Mouse (Mus musculus): Measurements from ENCODE around the gene Plcz1. TPM values are rescaled to one million over a fixed set of nuclear protein-coding genes. Genes with fewer than 3 reads are reported as not detected.

Gene Plcz1
- total and polyA plus RNA-seq, 3 experiments = not detected

DNA sequence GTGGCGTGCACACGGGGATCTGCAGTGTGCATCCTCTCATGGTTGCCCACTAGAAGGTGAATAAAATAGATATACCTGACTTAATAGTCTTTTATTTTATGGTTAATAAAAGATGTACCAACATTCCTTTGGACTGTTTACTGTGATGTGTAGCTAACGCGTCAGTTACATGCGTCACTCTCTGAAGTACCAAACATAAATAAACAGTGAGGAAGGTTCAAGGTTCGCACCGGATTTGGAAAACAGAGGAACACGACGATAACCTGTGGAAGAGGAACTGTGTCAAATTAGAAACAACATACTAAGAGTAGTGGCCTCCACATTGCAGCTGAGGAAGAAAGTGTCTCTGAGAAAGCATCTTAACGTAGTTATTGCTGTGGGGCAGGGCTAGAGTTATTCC is 51.7 kb downstream of the Plcz1 start:
- H3K79me2 ChIP-seq (ENCODE audit: control insufficient read depth, insufficient read depth, low read length, poor library complexity) = no peaks in the 10 kb centered on the region

DNA sequence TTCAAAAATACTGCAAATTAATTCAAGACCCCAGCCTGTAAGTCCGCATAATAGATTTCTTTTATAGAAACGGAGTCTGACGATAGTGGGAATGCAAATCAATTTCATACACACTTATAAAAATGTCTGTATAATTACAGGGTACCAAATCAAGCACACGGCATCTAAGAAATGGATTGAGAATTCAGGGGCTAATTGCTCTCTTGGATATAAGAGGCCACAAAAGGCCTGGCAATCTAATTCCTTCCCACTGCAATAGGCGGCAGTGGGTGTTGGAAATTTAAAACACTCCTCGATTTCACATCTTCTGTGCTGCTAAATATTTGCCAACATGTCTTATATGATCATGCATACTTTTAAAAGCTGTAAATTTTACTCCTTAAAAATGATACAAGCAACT is 52.2 kb downstream of the Plcz1 start:
- H3K79me2 ChIP-seq (ENCODE audit: control insufficient read depth, insufficient read depth, low read length, poor library complexity) = no peaks in the 10 kb centered on the region
- no peak for DNase-seq (ENCODE audit: low read depth, low spot score)
- no peaks in the 10 kb centered on the region for H3K36me3 ChIP-seq (ENCODE audit: control insufficient read depth in 1 of 2, insufficient read depth in 2 of 2, low read length in 2 of 2)
- H3K4me1 ChIP-seq (ENCODE audit: control insufficient read depth in 1 of 2, insufficient read depth in 2 of 2, low read length in 2 of 2) = no peaks in the 10 kb centered on the region
- no peaks in the 10 kb centered on the region for H3K27me3 ChIP-seq (ENCODE audit: control insufficient read depth in 1 of 2, insufficient read depth in 2 of 2, low read length in 2 of 2)
- no peak overlapping the region for H3K9ac ChIP-seq (ENCODE audit: control insufficient read depth, low read depth, low read length, poor library complexity, severe bottlenecking)
- no peaks in the 10 kb centered on the region for H3K9me3 ChIP-seq (replicated peaks; ENCODE audit: insufficient read depth, low read length)
- H3K27ac ChIP-seq (ENCODE audit: control insufficient read depth, low read depth, low read length) = no peak overlapping the region
- no peak overlapping the region for H3K4me3 ChIP-seq (ENCODE audit: control insufficient read depth in 1 of 2, insufficient read depth in 1 of 2, low read depth in 2 of 2, low read length in 2 of 2)
- no peak for TF ChIP-seq TCF12 (IDR thresholded peaks at IDR 0.05; ENCODE audit: low read depth, low read length)
- no peak for TF ChIP-seq KAT2A (conservative IDR thresholded peaks at IDR 0.05; ENCODE audit: low read depth, low read length)
- TF ChIP-seq GATA1 (IDR thresholded peaks at IDR 0.05; ENCODE audit: low read depth, low read length) = no peak
- TF ChIP-seq MAX (IDR thresholded peaks at IDR 0.05; ENCODE audit: low read length) = no peak

More for the DNA sequence above, 51.7 kb downstream of the Plcz1 start:
- no peaks in the 10 kb centered on the region for H3K27me3 ChIP-seq (ENCODE audit: control insufficient read depth in 1 of 2, insufficient read depth in 2 of 2, low read length in 2 of 2)
- H3K4me3 ChIP-seq (ENCODE audit: control insufficient read depth in 1 of 2, insufficient read depth in 1 of 2, low read depth in 2 of 2, low read length in 2 of 2) = no peak overlapping the region
- no peaks in the 10 kb centered on the region for H3K4me1 ChIP-seq (ENCODE audit: control insufficient read depth in 1 of 2, insufficient read depth in 2 of 2, low read length in 2 of 2)
- no peak overlapping the region for H3K9ac ChIP-seq (ENCODE audit: control insufficient read depth, low read depth, low read length, poor library complexity, severe bottlenecking)
- TF ChIP-seq MYB (IDR thresholded peaks at IDR 0.05; ENCODE audit: low read depth, low read length) (no peak), ZC3H11A (IDR thresholded peaks at IDR 0.05; ENCODE audit: low read depth, low read length) (no peak), ETS1 (IDR thresholded peaks at IDR 0.05; ENCODE audit: low read depth, low read length) (no peak), POLR2A (IDR thresholded peaks at IDR 0.05; ENCODE audit: control insufficient read depth in 1 of 2, insufficient read depth in 1 of 2, low read depth in 1 of 2, low read length in 2 of 2, poor library complexity in 1 of 2) (no peak), CHD2 (IDR thresholded peaks at IDR 0.05; ENCODE audit: low read length) (no peak), CHD1 (IDR thresholded peaks at IDR 0.05; ENCODE audit: low read depth, low read length) (no peak), UBTF (IDR thresholded peaks at IDR 0.05; ENCODE audit: borderline replicate concordance, insufficient read depth, low read depth, low read length) (no peak), ZKSCAN1 (IDR thresholded peaks at IDR 0.05; ENCODE audit: low read depth, low read length) (no peak), ZNF384 (IDR thresholded peaks at IDR 0.05; ENCODE audit: low read depth, low read length) (no peak), JUND (IDR thresholded peaks at IDR 0.05; ENCODE audit: low read depth, low read length) (no peak), POLR2AphosphoS5 (IDR thresholded peaks at IDR 0.05; ENCODE audit: borderline replicate concordance, low read depth, low read length) (no peak), EP300 (IDR thresholded peaks at IDR 0.05; ENCODE audit: low read depth in 1 of 2, low read length in 2 of 2) (no peak)
- H3K36me3 ChIP-seq (ENCODE audit: control insufficient read depth in 1 of 2, insufficient read depth in 2 of 2, low read length in 2 of 2) = no peaks in the 10 kb centered on the region
- no peak overlapping the region for H3K27ac ChIP-seq (ENCODE audit: control insufficient read depth, low read depth, low read length)
- no peak for DNase-seq (ENCODE audit: low read depth, low spot score)
- no peaks in the 10 kb centered on the region for H3K9me3 ChIP-seq (replicated peaks; ENCODE audit: insufficient read depth, low read length)

DNA sequence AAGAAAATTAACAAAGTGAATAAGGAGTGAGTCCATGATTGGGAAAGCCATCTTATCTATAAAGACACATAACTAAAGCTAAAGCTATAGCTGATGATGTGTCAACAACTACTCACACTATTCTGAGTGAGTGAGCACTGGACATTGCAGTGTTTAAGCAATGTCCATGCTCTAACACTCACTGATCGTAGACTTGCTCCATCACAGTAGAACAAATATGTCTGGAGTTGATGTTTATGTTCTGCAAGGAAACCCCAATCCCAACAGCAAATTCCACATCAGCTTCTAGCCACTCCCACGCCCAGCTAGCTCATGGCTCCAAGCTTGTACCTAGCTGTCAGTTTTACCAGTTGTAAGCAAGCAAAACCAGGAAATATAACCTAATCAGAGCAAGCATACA is 54.7 kb downstream of the Plcz1 start:
- DNase-seq (ENCODE audit: low read depth, low spot score) = no peak
- TF ChIP-seq POLR2A (IDR thresholded peaks at IDR 0.05; ENCODE audit: control insufficient read depth in 1 of 2, insufficient read depth in 1 of 2, low read depth in 1 of 2, low read length in 2 of 2, poor library complexity in 1 of 2) (no peak), TAL1 (IDR thresholded peaks at IDR 0.05; ENCODE audit: low read length) (no peak), USF1 (IDR thresholded peaks at IDR 0.05; ENCODE audit: low read depth, low read length) (no peak), GATA1 (IDR thresholded peaks at IDR 0.05; ENCODE audit: low read depth, low read length) (no peak), CHD1 (IDR thresholded peaks at IDR 0.05; ENCODE audit: low read depth, low read length) (no peak), ZMIZ1 (IDR thresholded peaks at IDR 0.05; ENCODE audit: low read depth, low read length) (no peak), MYB (IDR thresholded peaks at IDR 0.05; ENCODE audit: low read depth, low read length) (no peak), POLR2AphosphoS2 (IDR thresholded peaks at IDR 0.05; ENCODE audit: low read length) (no peak), RAD21 (IDR thresholded peaks at IDR 0.05; ENCODE audit: low read depth, low read length) (no peak)
- Histone ChIP-seq H3K36me3 (ENCODE audit: control insufficient read depth in 1 of 2, insufficient read depth in 2 of 2, low read length in 2 of 2) (no peaks in the 10 kb centered on the region), H3K27ac (ENCODE audit: control insufficient read depth, low read depth, low read length) (no peak overlapping the region), H3K79me2 (ENCODE audit: control insufficient read depth, insufficient read depth, low read length, poor library complexity) (no peaks in the 10 kb centered on the region), H3K9me3 (replicated peaks; ENCODE audit: insufficient read depth, low read length) (no peaks in the 10 kb centered on the region), H3K4me1 (ENCODE audit: control insufficient read depth in 1 of 2, insufficient read depth in 2 of 2, low read length in 2 of 2) (no peaks in the 10 kb centered on the region), H3K27me3 (ENCODE audit: control insufficient read depth in 1 of 2, insufficient read depth in 2 of 2, low read length in 2 of 2) (no peaks in the 10 kb centered on the region), H3K9ac (ENCODE audit: control insufficient read depth, low read depth, low read length, poor library complexity, severe bottlenecking) (no peak overlapping the region), H3K4me3 (ENCODE audit: control insufficient read depth in 1 of 2, insufficient read depth in 1 of 2, low read depth in 2 of 2, low read length in 2 of 2) (no peak overlapping the region)
